Mouse (Mus musculus): ENCODE data around the gene Tnfsf12.

Gene Tnfsf12

GRCm38 (mm10) chr11:69681314-69682208 is 14.1 kb downstream of the Tnfsf12 start, which contains the start of gene Senp3:
Senp3 (minus strand) TSS chr11:69682084.
- DNase-seq (ENCODE audit: low spot score in 2 of 2): peak; percentile 97 to 99

- no peak for DNase-seq (ENCODE audit: low spot score in 2 of 2)
These were observed 15.4 kb downstream of the Tnfsf12 start for GRCm38 (mm10) chr11:69680136-69680855.

- no peak for DNase-seq (ENCODE audit: low spot score in 2 of 2)
These were observed 16.5 kb downstream of the Tnfsf12 start for GRCm38 (mm10) chr11:69679144-69679543.

GRCm38 (mm10) chr11:69672211-69672706 is 23.4 kb downstream of the Tnfsf12 start, which contains the start of gene Eif4a1:
Eif4a1 (minus strand) TSS chr11:69672423.
- DNase-seq (ENCODE audit: low spot score in 2 of 2): peak; percentile 100

DNA sequence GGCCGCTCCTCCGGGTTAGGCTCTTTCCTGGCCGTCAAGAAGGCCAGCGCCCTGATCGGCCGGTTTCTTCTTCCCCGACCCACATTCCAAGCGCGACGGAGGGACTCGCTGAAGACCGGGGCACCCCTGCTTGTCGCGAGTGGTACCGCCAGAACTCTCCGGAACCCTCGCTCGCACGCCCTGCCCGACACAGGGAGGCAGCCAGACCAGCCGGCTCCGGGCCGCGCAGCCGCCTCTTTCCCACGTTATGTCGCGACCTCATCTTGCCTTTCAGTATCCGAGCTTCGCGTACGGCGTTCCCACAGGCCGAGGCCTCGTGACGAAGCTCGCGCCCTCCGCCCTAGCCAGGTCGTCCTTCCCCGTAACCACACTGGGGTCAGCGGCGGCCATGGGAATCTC is 23.9 kb downstream of the Tnfsf12 start:
- no peak for DNase-seq (ENCODE audit: low spot score in 2 of 2)

GRCm38 (mm10) chr11:69670786-69671725 is 24.6 kb downstream of the Tnfsf12 start:
- DNase-seq (ENCODE audit: low spot score in 2 of 2): peak; percentile 87 to 88

GRCm38 (mm10) chr11:69666665-69667005 is 29.0 kb downstream of the Tnfsf12 start:
- no peak for DNase-seq (ENCODE audit: low spot score in 2 of 2)

DNA sequence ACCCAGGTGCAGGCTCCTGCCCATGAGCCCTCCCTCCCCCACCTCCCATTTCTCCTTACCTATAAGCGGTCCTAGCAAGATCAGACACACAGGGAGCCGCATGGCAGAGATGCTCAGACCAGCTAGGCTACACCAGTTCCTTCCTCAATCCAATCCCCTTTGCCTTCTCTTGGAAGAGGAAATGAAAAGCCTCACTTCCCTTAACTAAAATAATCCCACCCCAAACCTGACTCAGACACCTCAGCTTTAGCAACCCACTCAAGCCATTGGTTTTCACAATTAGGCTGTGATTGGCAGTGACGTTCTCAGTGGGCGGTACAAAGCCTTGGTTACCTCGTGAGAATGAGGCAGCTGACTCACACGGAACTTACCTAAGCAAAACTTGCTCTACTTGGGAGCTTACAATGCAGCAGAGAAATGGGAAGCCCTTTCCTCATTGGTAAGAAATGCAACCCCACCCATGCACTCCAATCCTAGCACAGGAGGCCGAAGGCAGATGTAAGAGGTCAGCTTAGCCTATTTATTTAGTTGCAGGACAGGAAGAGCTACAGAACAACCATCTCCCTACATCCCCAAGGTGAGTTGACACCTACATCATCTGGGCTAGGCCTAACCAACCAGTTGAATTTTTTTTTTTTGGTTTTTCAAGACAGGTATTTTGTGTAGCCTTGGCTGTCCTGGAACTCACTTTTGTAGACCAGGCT is 29.5 kb downstream of the Tnfsf12 start, which contains the start of gene Cd68:
Gene Cd68, minus strand, starts transcription at position 193 of the 704 bp plus-strand sequence.
- peak; percentile 66 to 78 for DNase-seq (ENCODE audit: low spot score in 2 of 2)

GRCm38 (mm10) chr11:69665457-69665960 is 30.1 kb downstream of the Tnfsf12 start:
- DNase-seq (ENCODE audit: low spot score in 2 of 2): no peak

DNA sequence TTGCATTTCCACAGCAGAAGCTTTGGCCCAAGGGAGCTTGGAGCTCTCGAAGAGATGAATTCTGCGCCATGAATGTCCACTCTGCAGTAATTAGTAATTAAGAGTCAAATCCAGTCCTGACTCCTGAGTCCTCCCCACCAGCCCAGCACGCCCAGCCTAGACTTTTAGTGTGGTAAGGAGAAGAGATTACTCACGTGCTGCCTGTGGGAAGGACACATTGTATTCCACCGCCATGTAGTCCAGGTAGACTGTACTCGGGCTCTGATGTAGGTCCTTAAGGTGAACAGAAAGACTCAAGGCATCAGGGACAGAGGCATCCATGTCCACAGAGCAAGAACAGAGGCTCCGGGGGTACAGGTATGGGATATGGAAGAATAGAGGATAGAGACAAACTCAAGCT is 30.8 kb downstream of the Tnfsf12 start:
- no peak for DNase-seq (ENCODE audit: low spot score in 2 of 2)

GRCm38 (mm10) chr11:69663795-69664194 is 31.9 kb downstream of the Tnfsf12 start:
- no peak for DNase-seq (ENCODE audit: low spot score in 2 of 2)

DNA sequence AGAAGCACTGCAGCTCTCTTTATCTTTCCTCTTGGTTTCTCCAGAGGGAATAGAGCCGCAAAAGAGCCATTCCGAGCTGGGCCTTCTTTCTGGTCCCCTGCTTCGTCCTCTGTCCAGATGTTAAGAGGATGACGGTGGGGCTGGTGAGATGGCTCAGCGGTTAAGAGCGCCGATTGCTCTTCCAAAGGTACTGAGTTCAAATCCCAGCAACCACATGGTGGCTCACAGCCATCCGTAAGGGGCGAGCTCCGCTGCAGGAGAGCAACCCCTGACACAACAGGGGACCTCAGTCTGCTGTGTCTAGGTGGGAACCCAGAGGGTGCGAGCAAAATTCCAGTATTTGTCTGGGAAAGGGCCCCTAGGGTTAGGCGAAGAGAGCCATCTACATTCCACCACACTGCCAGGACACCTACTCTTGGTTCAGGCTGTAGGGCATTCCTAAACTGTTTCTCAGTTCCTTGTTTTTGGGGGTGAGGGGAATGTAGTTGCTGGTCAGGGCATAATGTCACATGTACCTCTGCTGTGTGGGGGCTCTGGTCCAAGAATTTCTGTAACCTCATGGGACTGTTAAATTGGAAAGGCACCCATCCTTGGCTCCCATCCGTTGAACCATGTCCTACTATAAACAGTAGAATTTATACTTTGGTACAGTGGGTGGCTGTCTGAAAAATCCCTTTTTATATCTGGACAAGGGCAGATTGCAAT is 32.5 kb downstream of the Tnfsf12 start:
- DNase-seq (ENCODE audit: low spot score in 2 of 2): no peak

DNA sequence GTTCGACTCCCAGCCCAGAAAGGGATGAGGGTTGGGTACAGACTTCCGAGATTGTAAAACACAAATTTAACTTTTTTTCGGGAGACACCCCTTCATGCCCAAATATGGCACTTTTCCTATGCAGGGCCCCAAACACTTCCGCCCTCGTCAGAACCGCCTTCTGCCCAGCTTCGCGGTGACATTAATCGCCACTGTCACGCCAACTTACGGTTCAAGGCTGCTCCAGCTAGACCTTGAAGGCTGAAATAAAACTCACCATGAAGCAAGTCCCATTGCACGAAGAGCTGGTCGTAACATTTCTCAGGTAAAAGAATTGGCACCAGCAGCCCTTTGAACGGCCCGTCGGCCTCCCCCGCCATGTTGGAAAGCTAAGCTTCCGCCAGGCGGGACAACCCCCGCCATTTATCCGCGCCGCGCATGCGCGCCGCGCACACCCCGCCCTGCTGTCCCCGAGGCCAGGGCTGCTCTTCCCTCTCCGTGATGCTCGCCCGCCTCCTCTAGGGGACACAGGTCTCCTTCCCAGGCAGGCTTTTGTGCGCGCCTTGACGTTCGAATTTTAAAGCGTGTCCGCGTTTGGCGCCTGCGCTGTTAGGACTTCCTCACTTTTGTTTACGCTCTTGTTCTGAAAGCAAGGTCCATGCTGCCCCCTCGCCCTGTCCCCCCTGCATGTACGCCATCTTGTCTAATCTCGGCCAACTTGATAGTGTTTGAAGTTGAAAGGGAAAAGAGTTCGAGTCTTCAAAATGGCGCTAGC is 33.3 kb downstream of the Tnfsf12 start, which contains the start of gene Mpdu1:
Gene Mpdu1, minus strand, starts transcription at position 430 of the 754 bp plus-strand sequence.
- DNase-seq (ENCODE audit: low spot score in 2 of 2): peak; percentile 93

GRCm38 (mm10) chr11:69661221-69661881 is 34.3 kb downstream of the Tnfsf12 start:
- DNase-seq (ENCODE audit: low spot score in 2 of 2): no peak

GRCm38 (mm10) chr11:69657462-69657881 is 38.2 kb downstream of the Tnfsf12 start:
- no peak for DNase-seq (ENCODE audit: low spot score in 2 of 2)

DNA sequence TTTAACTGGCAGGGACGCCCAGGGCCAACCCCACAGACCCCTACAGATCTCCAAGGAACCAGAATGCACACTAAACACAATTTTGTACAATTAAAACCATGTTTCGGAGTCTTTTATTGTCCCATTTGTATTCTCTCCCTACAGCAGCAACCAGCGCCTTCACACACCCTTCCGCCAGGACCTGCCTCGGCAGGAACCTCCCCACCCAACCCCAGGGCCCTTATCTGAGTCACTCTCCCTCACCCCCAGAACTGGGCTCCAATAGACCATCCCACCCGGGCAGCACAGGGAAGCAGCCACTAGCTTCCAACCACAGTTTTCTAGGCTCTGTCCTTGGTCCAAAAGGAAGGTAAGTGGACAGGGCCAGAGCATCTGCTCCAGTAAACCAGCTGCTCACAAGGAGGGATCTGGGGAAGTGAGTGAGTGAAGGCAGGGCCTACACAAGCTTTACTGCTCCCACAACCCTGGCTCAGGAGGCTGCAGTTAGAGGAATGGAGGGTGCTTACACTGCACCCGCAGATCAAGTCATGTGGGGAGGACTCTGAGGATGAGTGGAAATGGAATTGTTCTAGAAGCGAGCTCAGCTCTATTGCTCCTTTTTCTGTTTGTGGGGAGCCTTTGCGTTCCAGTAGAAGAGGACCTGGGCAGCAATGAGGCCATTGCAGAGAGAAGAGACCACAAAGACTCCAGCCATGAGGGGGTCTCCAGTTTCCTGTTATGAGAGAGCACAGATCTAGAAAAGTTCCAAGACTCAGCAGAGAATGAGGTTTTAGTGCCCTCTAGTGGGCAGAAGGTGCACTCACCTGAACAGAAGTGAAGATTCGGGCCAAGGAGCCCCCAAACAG is 38.8 kb downstream of the Tnfsf12 start:
- DNase-seq (ENCODE audit: low spot score in 2 of 2): peak in 1 of 2 experiments; percentile 49

- no peak for DNase-seq (ENCODE audit: low spot score in 2 of 2)
These were observed 39.6 kb downstream of the Tnfsf12 start for GRCm38 (mm10) chr11:69656065-69656455.
